Mouse (Mus musculus) lung, postnatal 0 days (tissue): Measurements from ENCODE around the gene Cyp2j5.
"Not testable (repeated sequence)": the region's sequence is repeated elsewhere in the genome, so short reads cannot be mapped to it uniquely, and the experiment has no call there.

Experiments
- CTCF ChIP-seq: IDR thresholded peaks from 2 replicates; pipeline ENCODE4 v1.5.1; 2016; ENCODE audit warnings: antibody characterized with exemption, mild to moderate bottlenecking
- EP300 ChIP-seq: IDR thresholded peaks from 2 replicates; pipeline ENCODE4 v1.6.1; 2016; ENCODE audit warnings: antibody characterized with exemption, mild to moderate bottlenecking, control low read depth

DNA sequence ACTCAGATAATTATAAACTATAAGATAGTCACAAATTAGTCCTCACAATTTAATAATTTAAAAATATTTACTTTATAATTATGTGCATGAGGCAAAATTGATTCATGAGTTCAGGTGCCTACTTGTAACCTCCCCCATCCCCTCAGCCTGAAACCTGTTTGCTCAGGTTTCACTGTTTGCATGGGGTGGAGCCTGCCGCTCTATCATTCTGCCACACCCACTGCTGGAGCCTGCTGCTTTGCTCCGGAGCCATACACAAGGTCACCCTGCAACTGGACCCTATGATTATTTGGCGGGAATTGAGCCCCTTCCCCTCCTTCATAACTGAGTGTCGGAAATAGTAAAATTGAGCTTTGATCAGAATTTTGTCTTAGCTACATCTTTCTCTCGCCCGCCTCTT is 83.6 kb downstream of the Cyp2j5 start:
- not testable (repeated sequence) for TF ChIP-seq CTCF, EP300
